8 mouse cellular contexts compared by ENCODE assay signal in the genomic region with DNA sequence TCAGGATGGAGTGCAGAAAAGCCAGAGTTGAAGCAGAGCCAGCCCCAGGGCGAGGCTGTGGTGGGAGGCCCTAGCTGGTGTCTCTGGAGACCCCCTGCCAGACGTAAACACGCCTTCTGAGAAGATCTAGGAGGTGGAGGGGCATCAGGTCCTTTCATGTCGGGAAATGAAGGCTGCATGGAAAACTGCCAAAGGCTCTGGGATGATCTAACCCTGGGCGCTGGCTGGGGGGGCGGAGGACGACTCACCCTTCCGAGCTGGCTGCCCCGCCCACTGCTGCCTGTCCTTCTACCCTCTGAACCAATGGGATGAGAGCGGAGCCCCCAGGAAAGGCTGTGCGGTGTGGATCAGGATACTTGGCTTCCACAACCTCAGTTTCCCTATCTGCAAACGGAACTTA. TPM values are rescaled to one million over a fixed set of nuclear protein-coding genes. Genes with fewer than 3 reads are reported as not detected.
DNase-seq lines count a peak whose midpoint lies in the region; ATAC-seq lines count a peak whose summit lies in the region.

No protein-coding gene starts in this region.

- H3K4me3 ChIP-seq in embryonic facial prominence, embryonic 15.5 days (replicated peaks): no peak overlapping the region

- ATAC-seq in embryonic facial prominence, embryonic 15.5 days (ENCODE audit: insufficient number of reproducible peaks, low FRiP score, low TSS enrichment, low read depth): peak; percentile 20; the same call in 1 of the 2 replicates

- H3K9ac ChIP-seq in embryonic facial prominence, embryonic 15.5 days: no peak overlapping the region

- H3K4me1 ChIP-seq in embryonic facial prominence, embryonic 15.5 days: peaks cover 74% of the 10 kb centered on the region

- no peaks in the 10 kb centered on the region for H3K9me3 ChIP-seq in embryonic facial prominence, embryonic 15.5 days (replicated peaks)

- peak overlapping the region; percentile 44; the same call in 1 of the 2 replicates for H3K27ac ChIP-seq in embryonic facial prominence, embryonic 15.5 days (replicated peaks)

- H3K27me3 ChIP-seq in embryonic facial prominence, embryonic 15.5 days: no peaks in the 10 kb centered on the region

- H3K36me3 ChIP-seq in embryonic facial prominence, embryonic 15.5 days: peaks cover 24% of the 10 kb centered on the region; the same call in 1 of the 2 replicates

- peak; percentile 53 for DNase-seq in ovary, postnatal 36 days (ENCODE audit: low spot score)
- no peak for DNase-seq in ovary, postnatal 10 days (ENCODE audit: low spot score)
- peak; percentile 33 to 39 for DNase-seq in kidney, adult 8-10 months
- peak; percentile 76 for DNase-seq in testis, postnatal 10 days (ENCODE audit: low spot score)
- no peak for DNase-seq in layer of hippocampus, postnatal 25 days (ENCODE audit: extremely low spot score in 1 of 2, low spot score in 1 of 2)
- DNase-seq in frontal cortex, postnatal 14 days (ENCODE audit: low spot score in 2 of 2): no peak
- no peak for DNase-seq in embryo, embryonic 10 days (ENCODE audit: low spot score)

- H3K4me2 ChIP-seq in embryonic facial prominence, embryonic 15.5 days (replicated peaks): no peak overlapping the region

- WGBS in embryonic facial prominence, embryonic 15.5 days: 43% methylated on average over 12 of the region's 12 CpGs

RNA-seq across cellular contexts. Expression of gene Gtf2ird1, which starts 16.4 kb away (rescaled TPM):
- 114 and 123 TPM in 2 replicates for polyA plus RNA-seq in embryonic facial prominence, embryonic 15.5 days (2015; fragmentation: Nextera tagmentation; extraction: Ambion mirVana)
- total RNA-seq in layer of hippocampus, postnatal 25 days (2021): 10 to 100 TPM; 23.1 to 29.9 TPM

Comparison
In these comparisons a context has a peak if more than half of its experiments do, and no peak if none do; other contexts are left out.
1. DNase-seq: peak in ovary, postnatal 36 days (single experiment), kidney, adult 8-10 months (2 of 2) and testis, postnatal 10 days (single experiment); none in ovary, postnatal 10 days (single experiment), layer of hippocampus, postnatal 25 days (0 of 2), frontal cortex, postnatal 14 days (0 of 2) and embryo, embryonic 10 days (single experiment).